Mouse (Mus musculus): ENCODE data around the gene Scube3. TPM values are rescaled to one million over a fixed set of nuclear protein-coding genes. Genes with fewer than 3 reads are reported as not detected.

Scube3 gene
- total RNA-seq, 2 experiments from 2014 or later, result 1.1 to 2.1 TPM

DNA sequence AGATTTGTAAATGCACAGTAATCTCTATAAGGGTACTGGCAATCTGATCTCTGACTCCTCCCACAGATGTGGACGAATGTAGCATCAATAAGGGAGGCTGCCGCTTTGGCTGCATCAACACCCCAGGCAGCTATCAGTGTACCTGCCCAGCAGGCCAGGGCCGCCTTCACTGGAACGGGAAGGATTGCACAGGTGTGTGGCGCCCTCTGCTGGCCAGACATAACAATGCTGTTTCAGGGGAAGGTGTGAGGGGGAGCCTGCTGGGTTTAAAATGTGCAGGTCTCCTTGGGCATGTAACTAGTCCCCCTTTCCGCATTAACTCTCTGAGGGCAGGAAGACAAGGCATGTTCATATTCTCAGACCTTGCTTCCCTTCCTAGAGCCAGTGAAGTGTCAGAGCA is 21.7 kb downstream of the Scube3 start:
- DNase-seq (ENCODE audit: low spot score in 2 of 2), result peak; percentile 71 to 80
- intact Hi-C loops (cut with DNase I), result loop anchor here (1.0 to 10.0 kb wide), 2 partner anchors 78 to 179 kb away; no protein-coding TSS in a partner anchor

DNA sequence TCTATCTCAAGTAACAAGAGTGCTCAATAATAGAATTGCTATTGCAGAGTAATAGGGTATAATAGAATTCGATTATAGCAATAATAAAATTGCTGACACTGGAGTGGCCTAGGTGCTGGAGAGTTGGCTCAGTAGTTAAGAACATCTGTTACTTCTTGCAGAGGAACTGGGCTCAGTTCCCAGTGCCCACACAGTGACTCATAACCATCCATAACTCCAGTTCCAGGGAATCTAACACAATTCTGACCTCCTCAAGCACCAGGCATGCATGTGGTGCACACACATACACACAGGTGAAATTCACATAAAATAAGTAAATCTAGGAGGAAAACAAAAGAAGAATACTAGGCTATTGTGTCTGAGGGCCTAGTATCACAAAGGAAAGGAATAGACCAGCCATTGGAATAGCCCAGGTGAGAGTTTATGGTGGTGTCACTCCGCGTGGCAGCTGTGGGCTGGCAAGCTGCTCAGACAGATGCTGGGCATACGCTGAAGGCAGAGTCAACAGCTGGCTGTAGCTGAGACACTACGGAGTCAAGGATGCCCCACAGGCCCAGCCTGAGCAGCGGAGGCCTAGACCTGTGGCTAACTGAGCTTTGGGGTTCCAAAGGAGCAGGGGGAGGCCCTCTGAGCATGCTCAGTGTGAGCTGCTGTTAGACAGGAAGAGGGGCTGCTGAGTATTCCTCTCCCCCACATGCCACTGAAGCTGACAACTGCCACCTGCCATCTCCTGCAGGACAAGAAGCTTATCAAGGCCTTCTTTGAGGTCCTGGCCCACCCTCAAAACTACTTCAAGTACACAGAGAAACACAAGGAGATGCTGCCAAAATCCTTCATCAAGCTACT is 28.7 kb downstream of the Scube3 start:
- intact Hi-C loops (cut with DNase I), result no loop called here
- no peak for DNase-seq (ENCODE audit: low spot score in 2 of 2)

GRCm38 (mm10) chr17:28172690-28173089 is 30.7 kb downstream of the Scube3 start:
- intact Hi-C loops (cut with DNase I), result no loop called here
- DNase-seq (ENCODE audit: low spot score in 2 of 2), result no peak

DNA sequence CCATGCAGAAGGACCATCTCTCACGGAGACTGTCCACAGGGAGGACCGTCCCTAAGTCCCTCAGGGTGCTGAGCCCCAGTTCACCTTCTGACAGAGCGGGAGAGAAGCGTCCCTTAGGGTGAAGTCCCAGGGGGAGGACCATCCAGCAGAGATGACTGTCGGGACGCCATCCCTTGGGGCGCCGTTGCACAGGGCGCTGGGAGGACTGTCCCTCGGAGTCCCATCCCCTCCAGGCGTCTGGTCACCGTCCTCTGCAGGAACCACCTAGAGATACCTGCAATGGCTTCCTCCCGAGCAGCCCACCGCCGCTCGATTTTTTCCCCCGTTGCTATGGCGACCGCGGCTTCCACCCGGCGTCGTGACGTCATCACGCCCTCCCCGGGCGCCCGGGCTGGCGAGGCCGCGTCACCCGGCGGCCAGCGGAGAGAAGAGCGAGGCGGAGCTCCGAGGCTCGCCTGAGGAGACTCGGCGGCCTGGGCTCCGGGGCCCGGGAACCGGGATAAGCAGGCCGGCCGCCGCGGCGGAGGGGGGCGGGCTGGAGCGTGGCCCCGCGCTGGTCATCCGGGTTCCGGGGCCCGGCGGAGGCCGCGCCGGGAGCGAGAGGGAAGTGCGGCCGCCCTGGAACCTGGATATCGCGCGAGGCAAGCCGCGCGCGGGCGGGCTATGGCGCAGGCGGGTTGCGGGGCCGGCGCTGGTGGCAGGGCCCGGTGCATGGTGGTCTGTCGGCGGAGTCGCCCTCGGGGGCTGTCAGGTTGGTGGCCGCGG is 35.0 kb downstream of the Scube3 start, which contains the start of gene Zfp523:
TSS of gene Zfp523 (plus strand) at position 355 of the 765 bp plus-strand sequence.
- intact Hi-C loops (cut with DNase I), result no loop called here
- DNase-seq (ENCODE audit: low spot score in 2 of 2), result peak; percentile 91 to 92

GRCm38 (mm10) chr17:28177540-28178046 is 35.7 kb downstream of the Scube3 start:
- DNase-seq (ENCODE audit: low spot score in 2 of 2), result no peak
- intact Hi-C loops (cut with DNase I), result no loop called here

GRCm38 (mm10) chr17:28180331-28180730 is 38.4 kb downstream of the Scube3 start:
- intact Hi-C loops (cut with DNase I), result no loop called here
- DNase-seq (ENCODE audit: low spot score in 2 of 2), result no peak

- no peak for DNase-seq (ENCODE audit: low spot score in 2 of 2)
Observed at GRCm38 (mm10) chr17:28180783-28181544, 39.0 kb downstream of the Scube3 start.

GRCm38 (mm10) chr17:28184971-28185638 is 43.2 kb downstream of the Scube3 start:
- intact Hi-C loops (cut with DNase I), result no loop called here
- DNase-seq (ENCODE audit: low spot score in 2 of 2), result no peak

More at GRCm38 (mm10) chr17:28180783-28181544, 39.0 kb downstream of the Scube3 start:
- intact Hi-C loops (cut with DNase I), result no loop called here

- DNase-seq (ENCODE audit: low spot score in 2 of 2), result no peak
- intact Hi-C loops (cut with DNase I), result no loop called here
Observed at GRCm38 (mm10) chr17:28188313-28188712, 46.4 kb downstream of the Scube3 start.

DNA sequence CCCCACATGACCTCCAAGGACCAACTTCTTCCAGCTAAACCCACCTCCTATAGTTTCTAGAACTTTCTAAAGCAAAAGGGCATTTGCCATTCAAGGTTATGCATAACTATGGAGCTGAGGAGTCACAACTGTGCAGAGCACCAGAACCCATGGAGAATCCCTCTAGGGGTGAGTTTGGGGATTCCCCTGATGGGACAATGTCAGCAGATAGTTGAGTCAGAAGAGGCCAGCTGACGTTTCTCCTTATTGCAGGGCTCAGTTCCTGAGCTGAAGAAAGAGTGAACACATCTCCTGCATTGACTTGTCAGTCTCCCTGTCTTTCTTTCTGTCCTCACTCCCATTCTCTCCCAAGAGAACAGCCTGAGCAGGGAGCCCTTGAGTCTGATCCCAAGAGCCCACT is 50.8 kb downstream of the Scube3 start:
- no peak for DNase-seq (ENCODE audit: low spot score in 2 of 2)
- intact Hi-C loops (cut with DNase I), result no loop called here

DNA sequence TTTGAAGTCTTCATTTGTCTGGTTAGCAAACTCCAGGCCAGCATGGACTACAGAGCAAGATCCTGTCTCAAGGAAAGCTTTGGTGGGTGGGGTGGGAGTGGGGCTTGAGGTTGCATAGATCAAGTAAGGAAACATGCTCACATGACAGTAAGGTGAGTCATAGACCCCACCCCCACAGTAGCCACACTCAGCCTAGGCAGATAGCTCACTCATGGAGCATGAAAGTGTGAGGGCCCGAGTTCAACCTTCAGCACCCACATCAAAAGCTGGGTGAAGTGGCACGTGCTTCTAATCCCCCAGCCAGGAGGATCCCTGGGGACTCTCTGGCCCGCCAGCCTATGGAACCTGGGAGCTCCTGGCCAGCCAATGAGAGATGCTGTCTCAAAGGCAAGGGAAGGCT is 51.6 kb downstream of the Scube3 start:
- no peak for DNase-seq (ENCODE audit: low spot score in 2 of 2)
- intact Hi-C loops (cut with DNase I), result no loop called here

DNA sequence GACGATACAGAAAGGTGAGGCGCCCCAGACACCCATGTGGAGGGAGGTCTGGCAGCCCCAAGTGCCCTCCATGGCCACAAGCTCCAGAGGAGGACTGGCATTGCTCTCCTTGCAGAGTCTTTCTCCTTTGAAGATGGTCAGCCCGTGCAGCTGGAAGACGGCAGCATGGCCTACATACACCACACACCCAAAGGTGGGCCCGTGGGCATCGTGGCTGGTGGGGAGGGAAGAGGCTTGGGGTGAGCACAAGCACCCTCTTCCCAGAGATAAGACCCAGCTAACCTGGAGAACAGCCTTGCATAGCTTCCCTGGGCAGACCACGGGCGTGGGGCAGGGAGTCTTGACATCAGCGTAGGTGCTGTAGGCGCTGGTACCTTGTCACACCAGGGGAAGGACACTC is 53.1 kb downstream of the Scube3 start:
- DNase-seq (ENCODE audit: low spot score in 2 of 2), result no peak
- intact Hi-C loops (cut with DNase I), result no loop called here

DNA sequence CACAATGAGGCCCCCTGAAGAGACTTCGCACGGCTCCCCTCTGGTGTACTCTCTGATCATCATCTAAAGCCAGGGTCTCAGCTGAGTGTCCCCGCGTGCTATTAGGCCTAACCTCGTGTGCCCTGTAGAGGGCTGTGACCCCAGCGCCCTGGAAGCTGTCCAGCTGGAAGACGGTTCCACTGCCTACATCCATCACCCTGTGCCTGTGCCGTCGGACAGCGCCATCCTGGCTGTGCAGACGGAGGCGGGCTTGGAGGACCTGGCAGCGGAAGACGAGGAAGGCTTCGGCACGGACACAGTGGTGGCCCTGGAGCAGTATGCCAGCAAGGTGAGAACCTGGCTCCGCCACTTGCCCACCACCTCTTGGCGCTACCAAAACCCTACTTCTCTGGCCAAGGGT is 55.7 kb downstream of the Scube3 start:
- intact Hi-C loops (cut with DNase I), result no loop called here
- no peak for DNase-seq (ENCODE audit: low spot score in 2 of 2)

- no peak for DNase-seq (ENCODE audit: low spot score in 2 of 2)
- intact Hi-C loops (cut with DNase I), result no loop called here
Observed at GRCm38 (mm10) chr17:28201982-28202381, 60.0 kb downstream of the Scube3 start.

DNA sequence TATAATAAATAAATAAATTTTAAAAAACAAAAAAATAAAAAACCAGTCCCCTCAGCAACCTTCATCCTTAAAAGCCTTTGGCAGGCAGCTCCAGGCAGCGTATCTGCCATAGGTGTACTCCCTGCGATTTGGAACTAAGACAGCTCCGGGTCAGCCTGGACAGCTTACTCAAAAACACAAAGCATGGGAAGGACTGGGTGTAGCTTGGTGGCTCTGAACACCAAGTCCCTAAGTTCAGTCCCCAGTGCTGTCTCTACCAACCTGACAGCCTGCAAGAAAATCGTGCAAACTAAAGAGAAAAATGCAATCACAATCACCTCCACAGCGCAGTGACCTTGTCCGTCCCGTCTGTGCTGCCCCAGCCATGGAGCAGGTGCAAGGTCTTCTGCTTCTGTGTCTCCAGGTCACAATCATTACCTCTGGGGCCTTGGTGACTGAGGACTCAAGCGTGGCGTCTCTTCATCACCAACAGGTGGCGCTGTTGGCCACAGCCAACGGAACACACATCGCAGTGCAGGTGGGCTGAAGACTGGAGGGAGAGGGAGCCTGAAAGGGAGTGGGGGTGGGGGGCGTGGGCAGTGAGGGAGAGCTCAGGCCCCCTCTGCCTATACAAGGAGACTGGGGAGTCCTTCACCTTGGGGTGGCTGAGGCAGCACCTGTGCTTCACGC is 62.2 kb downstream of the Scube3 start:
- DNase-seq (ENCODE audit: low spot score in 2 of 2), result peak in 1 of 2 experiments; percentile 59
- intact Hi-C loops (cut with DNase I), result no loop called here

DNA sequence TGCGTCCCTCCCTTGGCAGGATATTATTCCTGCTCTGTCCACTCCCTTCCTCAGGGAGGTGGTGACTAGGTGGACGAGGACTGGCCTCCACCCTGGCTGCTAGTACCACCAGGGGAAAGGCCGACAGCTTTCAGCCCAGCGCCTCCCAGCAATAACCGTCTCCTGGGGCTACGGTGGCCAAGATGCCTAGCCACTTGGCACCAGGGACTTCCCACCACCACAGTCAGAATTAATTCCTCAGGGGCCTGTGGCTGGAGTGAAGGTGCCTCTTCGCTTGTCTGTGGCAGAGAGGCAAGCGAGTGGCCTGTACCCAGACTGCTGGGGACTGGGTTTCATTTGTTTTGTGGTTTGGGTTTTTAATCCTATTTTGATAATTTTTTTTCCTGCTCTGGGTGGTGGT is 63.5 kb downstream of the Scube3 start:
- intact Hi-C loops (cut with DNase I), result no loop called here
- DNase-seq (ENCODE audit: low spot score in 2 of 2), result no peak

DNA sequence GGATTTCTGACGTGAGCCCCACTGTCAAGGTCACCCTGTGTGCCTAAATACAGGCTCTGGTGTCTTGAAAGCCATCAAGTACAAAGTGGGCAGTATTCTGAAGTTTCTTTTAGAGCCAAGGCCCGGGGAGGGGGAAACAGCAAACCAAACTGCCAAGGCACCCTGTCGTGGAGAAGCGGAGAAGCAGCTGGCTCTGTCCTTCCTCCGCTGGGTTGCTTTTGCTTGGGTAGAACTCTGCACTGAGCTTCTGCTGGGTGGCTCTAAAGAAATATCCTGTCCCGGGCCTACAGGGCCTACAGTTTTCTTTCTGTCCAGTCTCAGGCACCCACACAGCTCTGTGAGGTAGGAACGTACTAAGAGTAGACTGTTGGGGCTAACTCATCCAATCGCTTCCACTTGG is 65.2 kb downstream of the Scube3 start:
- intact Hi-C loops (cut with DNase I), result no loop called here
- DNase-seq (ENCODE audit: low spot score in 2 of 2), result no peak

GRCm38 (mm10) chr17:28207591-28208313 is 65.8 kb downstream of the Scube3 start, which contains the start of gene Def6:
Def6 (plus strand) TSS chr17:28207778.
- peak in 1 of 2 experiments; percentile 44 for DNase-seq (ENCODE audit: low spot score in 2 of 2)
- intact Hi-C loops (cut with DNase I), result no loop called here
